Mouse (Mus musculus) v-Abl transformed pro-B cells (cell line): ENCODE measurements at regions not wholly inside any gene's neighbourhood (a gene's known extent, or its start where the extent isn't known, plus 50 kb on each side); places are given as distances from the start of the nearest gene placed in this dataset.
"Not testable (repeated sequence)": the region's sequence is repeated elsewhere in the genome, so short reads cannot be mapped to it uniquely, and the experiment has no call there.

Experiments
- in situ Hi-C, 2 experiments: fragments of 400-800 bp; cut with MboI; formaldehyde crosslinking; loops; one replicate each; pipeline ENCODE4 v1.15.1; 2025; ENCODE audit not compliant: unreplicated experiment in 2 of 2

- in situ Hi-C loops, result no loop called here
Observed at GRCm38 (mm10) chr7:137940084-137940483, 457.4 kb downstream of the Tcerg1l start.

GRCm38 (mm10) chr7:137944991-137945390 is 452.5 kb downstream of the Tcerg1l start:
- in situ Hi-C loops, result no loop called here

- in situ Hi-C loops, result no loop called here
Observed at GRCm38 (mm10) chr7:137947424-137947823, 450.1 kb downstream of the Tcerg1l start.

- in situ Hi-C loops, result no loop called here
Observed at GRCm38 (mm10) chr7:137957354-137957753, 440.2 kb downstream of the Tcerg1l start.

GRCm38 (mm10) chr7:137957848-137958247 is 439.7 kb downstream of the Tcerg1l start:
- in situ Hi-C loops, result no loop called here

GRCm38 (mm10) chr7:137963470-137964095 is 433.9 kb downstream of the Tcerg1l start:
- in situ Hi-C loops, result no loop called here

- in situ Hi-C loops, result no loop called here
Observed at GRCm38 (mm10) chr7:137974705-137975104, 422.8 kb downstream of the Tcerg1l start.

GRCm38 (mm10) chr7:137977527-137977926 is 420.0 kb downstream of the Tcerg1l start:
- in situ Hi-C loops, result no loop called here

GRCm38 (mm10) chr7:137979361-137979760 is 418.2 kb downstream of the Tcerg1l start:
- in situ Hi-C loops, result no loop called here

GRCm38 (mm10) chr7:138005806-138006205 is 391.7 kb downstream of the Tcerg1l start:
- in situ Hi-C loops, result no loop called here

- in situ Hi-C loops, result no loop called here
Observed at GRCm38 (mm10) chr7:138006971-138007370, 390.6 kb downstream of the Tcerg1l start.

GRCm38 (mm10) chr7:138008601-138009000 is 388.9 kb downstream of the Tcerg1l start:
- in situ Hi-C loops, result no loop called here

GRCm38 (mm10) chr7:138024021-138024420 is 373.5 kb downstream of the Tcerg1l start:
- in situ Hi-C loops, result not testable (repeated sequence)

- in situ Hi-C loops, result no loop called here
Observed at GRCm38 (mm10) chr7:138051696-138052095, 345.8 kb downstream of the Tcerg1l start.

- in situ Hi-C loops, result no loop called here
Observed at GRCm38 (mm10) chr7:138054756-138055155, 342.8 kb downstream of the Tcerg1l start.

GRCm38 (mm10) chr7:138061116-138061515 is 336.4 kb downstream of the Tcerg1l start:
- in situ Hi-C loops, result no loop called here

GRCm38 (mm10) chr7:138066921-138067320 is 330.6 kb downstream of the Tcerg1l start:
- in situ Hi-C loops, result no loop called here

- in situ Hi-C loops, result loop anchor here (25.0 kb wide), 2 partner anchors 588 to 862 kb away; partner anchors contain the start of gene Jakmip3 (in 1 of the 2)
Observed at GRCm38 (mm10) chr7:138075231-138075630, 322.3 kb downstream of the Tcerg1l start.

- in situ Hi-C loops, result loop anchor here (5.0 to 25.0 kb wide), 3 partner anchors 597 to 853 kb away; partner anchors contain the start of gene Jakmip3 (in 1 of the 2)
Observed at GRCm38 (mm10) chr7:138083980-138084379, 313.6 kb downstream of the Tcerg1l start.

- in situ Hi-C loops, result no loop called here
Observed at GRCm38 (mm10) chr7:138107471-138108210, 289.9 kb downstream of the Tcerg1l start.

GRCm38 (mm10) chr7:138121497-138121896 is 276.0 kb downstream of the Tcerg1l start:
- in situ Hi-C loops, result no loop called here

GRCm38 (mm10) chr7:138129701-138130100 is 267.8 kb downstream of the Tcerg1l start:
- in situ Hi-C loops, result no loop called here
